Mouse (Mus musculus): ENCODE measurements around the gene Ikzf4.
"Not testable (repeated sequence)": the region's sequence is repeated elsewhere in the genome, so short reads cannot be mapped to it uniquely, and the experiment has no call there.

Ikzf4 gene

DNA sequence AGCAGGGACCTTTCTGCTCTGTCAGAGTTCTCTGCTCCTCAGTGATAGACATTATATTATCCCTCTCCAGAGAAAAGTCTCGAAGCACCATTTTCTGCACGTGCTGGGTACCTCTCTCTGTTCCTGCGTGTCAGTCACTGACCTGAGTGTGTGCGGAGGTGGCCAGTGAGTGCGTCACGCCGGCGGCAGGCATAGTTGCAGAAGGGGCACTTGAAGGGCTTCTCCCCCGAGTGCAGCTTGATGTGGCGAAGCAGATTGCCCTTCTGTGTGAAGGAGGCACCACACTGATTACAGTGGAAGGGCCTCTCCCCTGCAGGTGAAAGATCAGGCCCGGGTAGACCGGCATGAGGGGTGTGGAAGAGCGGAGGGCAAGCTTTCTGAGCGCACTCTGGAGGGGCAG lies 5.8 kb downstream of the Ikzf4 start:
- no peak for DNase-seq (ENCODE audit: low spot score in 2 of 2)

DNA sequence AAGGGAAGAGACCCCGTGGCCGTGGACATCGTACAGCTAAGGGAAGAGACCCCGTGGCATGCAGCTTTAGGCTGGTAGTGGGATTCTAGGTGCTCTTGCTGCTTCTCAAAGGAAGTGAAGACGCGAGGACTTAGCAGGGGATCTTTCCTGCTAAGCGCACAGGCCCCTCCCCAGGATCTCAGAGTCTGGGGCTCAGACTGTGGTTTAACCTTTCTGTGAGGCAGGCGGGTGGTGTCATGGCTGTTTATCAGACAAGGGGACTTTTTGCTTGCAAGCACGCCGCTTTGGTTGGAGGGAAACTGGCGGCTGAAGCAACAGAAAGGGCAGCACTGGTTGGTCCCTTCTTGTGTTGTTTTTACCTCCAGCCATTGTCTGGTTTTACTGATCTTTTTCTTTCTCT lies 8.8 kb downstream of the Ikzf4 start:
- DNase-seq (ENCODE audit: low spot score in 2 of 2) = no peak

DNA sequence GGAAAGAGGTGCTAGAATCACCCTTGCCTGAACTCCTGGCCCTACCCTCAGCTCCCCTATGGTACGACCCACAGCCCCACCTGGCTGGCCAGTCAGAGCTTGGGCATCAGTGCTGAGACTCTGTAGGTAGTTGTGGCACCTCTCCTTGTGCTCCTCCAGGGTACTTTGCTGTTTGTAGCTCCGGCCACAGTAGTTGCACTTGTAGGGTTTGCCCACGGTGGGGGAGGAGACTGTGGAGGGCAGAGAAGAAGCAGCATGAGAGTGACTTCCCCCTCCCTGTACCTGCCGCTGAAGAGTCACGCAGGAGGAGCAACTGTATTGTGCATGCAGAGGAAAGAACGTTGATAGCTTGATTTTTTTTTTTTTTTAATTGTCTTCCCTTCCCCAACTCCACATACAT lies 9.2 kb downstream of the Ikzf4 start:
- DNase-seq (ENCODE audit: low spot score in 2 of 2) = no peak

DNA sequence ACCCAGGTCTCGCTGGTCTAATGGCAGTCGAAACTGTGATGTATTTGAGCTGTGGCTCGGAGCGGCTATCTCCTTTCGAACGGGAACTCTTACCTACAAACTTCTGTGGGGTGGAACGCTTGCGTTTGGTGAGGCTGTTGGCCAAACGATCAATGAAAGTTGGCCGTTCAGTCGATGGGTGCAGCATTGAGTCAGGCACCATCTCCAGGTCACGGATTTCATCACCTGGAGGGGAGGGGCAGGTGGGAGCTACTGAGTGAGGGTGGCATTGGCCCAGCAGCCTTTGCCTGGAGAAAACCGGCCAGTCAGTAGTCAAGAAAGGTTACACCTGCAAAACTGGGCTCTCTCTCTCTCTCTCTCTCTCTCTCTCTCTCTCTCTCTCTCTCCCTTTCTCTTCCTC lies 10.1 kb downstream of the Ikzf4 start:
- no peak for DNase-seq (ENCODE audit: low spot score in 2 of 2)

DNA sequence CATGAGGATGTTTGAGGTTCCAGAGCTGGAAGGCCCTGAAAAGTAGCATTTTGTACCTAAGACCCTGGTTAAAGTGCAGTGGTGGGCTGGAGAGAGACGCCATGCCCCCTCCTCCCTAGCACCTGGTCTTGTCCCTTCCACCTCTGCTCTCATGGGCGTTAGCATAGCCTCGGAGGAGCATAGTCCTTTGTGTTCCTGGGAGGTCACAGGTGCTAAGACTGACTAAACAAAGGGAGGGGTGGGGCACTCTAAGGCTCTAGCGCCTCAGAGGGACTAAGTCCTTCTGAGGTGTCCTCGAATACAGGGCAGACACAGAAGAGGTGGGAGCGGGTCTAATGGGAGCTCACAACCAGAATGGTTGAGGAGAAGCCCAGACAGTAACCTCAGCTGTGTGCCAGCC lies 14.2 kb downstream of the Ikzf4 start:
- no peak for DNase-seq (ENCODE audit: low spot score in 2 of 2)

DNA sequence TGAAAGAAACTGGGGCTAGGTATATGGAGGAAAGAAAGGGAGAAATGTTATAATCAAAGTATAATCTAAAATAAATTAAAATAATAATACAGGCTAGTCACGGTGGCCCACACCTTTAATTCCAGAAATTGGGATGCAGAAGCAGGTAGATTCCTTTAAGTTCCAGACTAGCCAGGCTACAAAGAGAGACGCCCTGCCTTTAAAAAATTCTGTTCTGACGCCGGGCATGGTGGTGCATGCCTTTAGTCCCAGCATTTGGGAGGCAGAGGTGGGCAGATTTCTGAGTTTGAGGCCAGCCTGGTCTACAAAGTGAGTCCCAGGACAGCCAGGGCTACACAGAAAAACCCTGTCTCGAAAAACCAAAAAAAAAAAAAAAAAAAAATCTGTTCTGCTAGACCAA lies 15.5 kb downstream of the Ikzf4 start:
- not testable (repeated sequence) for DNase-seq (ENCODE audit: low spot score in 2 of 2)

DNA sequence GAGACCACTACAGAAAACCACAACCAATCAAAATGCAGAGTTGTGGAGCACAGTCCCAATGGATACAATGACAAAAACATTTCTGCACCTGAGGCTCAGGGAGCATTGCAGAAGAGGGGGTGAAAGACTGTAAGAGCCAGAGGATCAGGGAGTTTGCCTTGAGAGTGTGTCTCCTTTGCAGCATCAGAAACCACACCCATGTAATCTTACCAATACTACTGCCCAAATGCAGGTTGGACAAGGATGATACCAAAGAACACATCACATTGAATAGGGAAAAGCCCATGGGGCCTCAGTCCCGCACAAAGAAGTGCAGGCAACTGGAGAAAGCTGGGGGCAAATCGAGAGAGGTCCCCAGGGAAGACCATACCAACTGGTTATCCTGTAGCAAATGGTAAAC lies 16.0 kb downstream of the Ikzf4 start:
- no peak for DNase-seq (ENCODE audit: low spot score in 2 of 2)

DNA sequence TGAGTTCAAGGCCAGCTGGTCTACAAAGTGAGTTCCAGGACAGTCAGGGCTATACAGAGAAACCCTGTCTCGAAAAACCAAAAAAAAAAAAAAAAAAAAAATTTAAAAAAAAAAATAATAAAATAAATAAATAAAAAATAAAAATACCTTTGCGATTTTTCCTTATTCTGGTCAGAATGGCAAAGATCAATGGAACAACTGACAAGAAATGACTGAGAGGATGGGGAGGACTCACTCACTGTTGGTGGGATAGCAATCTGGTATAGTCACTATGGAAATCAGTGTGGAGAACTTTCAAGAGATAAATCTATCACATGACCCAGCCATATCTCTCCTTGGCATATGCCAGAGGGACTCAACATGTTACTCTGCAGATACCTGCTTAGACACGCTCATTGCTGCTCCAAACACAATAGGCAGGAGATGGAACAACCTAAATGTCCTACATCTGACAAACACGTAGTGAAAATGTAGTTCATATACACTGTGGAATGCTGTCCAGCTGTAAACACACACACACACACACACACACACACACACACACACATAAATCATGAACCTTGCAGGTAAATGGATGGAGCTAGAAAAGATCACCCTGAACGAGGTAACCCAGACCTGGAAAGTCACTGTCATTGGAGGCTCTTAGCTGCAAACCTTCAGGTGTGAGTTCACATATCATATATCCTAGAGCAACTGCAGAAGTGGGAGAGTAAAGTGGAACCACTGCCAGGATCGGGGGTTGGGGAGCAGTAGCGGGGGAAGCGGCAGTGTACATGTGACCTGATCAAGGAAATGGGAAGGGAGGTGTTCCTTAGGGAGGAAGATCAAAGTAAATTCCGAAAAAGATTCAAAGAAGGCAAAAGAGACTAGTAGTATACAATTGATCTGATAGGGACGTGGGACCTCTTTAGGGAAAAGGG lies 18.1 kb downstream of the Ikzf4 start:
- DNase-seq (ENCODE audit: low spot score in 2 of 2) = no peak

GRCm38 (mm10) chr10:128626311-128627310 lies 19.2 kb downstream of the Ikzf4 start, which contains the start of gene Rps26:
Gene Rps26 (minus strand): TSS chr10:128626747.
- DNase-seq (ENCODE audit: low spot score in 2 of 2) = peak; percentile 95 to 96

DNA sequence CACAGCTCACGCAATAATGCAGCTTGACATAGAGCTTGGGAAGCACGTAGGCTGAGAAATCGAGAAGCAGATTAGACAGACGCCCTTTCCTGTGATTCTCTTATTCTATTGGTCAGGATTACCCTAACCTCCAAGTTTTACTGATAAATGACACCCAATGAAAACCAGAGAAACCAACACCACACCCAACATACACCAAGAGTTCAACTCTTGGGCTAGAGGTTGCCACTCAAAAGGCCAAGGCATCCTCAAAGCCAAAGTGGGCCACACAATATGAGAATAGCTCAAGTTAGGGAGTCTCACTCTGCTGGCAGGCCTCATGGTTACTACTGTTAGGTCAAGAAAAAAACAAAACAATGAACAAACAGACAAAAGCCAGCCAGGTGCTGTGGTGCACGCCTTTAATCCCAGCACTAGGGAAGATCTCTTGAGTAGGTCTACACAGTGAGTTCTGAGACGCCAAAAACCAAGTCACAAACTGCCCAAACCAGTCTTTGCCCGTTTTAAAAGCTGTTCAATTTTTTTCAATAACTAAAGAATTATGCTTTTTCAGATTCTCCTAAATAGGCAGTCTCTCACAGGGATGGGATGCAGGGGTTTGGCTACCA lies 20.4 kb downstream of the Ikzf4 start:
- DNase-seq (ENCODE audit: low spot score in 2 of 2) = no peak

DNA sequence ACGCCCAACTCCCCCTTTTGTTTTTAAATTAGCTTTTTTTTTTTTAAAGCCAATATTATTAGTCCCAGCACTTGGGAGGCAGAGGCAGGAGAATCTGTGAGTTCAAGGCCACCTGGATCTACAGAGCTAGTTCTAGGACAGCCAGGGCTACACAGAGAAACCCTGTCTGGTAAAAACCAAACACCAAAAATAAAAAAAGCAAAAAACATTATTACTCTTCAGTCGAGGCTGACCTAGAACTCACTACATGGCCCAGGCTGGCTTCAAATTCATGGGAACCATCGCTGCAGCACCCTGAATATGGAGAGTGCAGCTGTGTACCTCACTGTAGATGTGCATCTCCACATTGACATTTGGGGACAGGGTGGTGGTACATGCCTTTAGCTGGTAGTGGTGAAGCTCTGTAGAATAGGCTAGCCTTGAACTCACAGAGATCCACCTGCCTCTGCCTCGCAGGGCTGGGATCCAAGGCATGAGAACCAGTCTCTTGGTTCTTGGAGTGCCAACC lies 22.6 kb downstream of the Ikzf4 start:
- DNase-seq (ENCODE audit: low spot score in 2 of 2) = not testable (repeated sequence)

- DNase-seq (ENCODE audit: low spot score in 2 of 2) = no peak
These were observed 23.1 kb downstream of the Ikzf4 start for GRCm38 (mm10) chr10:128622702-128623101.

GRCm38 (mm10) chr10:128621986-128622520 lies 23.7 kb downstream of the Ikzf4 start:
- DNase-seq (ENCODE audit: low spot score in 2 of 2) = no peak

GRCm38 (mm10) chr10:128620241-128620640 lies 25.6 kb downstream of the Ikzf4 start:
- DNase-seq (ENCODE audit: low spot score in 2 of 2) = no peak

DNA sequence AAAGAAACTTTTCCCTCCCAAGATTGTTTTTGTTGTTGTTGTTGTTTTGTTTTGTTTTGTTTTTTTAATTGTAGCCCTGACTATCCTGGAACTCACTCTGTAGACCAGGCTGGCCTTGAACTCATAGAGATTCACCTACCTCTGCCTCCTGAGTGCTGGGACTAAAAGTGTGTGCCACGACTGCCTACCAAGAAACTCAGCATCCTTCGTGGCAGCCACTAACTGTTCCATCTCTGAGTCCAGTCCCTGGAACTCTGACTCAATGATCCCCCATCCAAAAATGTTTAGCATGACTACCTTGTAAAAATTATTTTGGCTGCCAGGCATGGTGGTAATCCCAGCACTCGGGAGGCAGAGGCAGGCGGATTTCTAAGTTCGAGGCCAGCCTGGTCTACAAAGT lies 26.6 kb downstream of the Ikzf4 start:
- DNase-seq (ENCODE audit: low spot score in 2 of 2) = not testable (repeated sequence)

GRCm38 (mm10) chr10:128618570-128618969 lies 27.2 kb downstream of the Ikzf4 start:
- no peak for DNase-seq (ENCODE audit: low spot score in 2 of 2)

DNA sequence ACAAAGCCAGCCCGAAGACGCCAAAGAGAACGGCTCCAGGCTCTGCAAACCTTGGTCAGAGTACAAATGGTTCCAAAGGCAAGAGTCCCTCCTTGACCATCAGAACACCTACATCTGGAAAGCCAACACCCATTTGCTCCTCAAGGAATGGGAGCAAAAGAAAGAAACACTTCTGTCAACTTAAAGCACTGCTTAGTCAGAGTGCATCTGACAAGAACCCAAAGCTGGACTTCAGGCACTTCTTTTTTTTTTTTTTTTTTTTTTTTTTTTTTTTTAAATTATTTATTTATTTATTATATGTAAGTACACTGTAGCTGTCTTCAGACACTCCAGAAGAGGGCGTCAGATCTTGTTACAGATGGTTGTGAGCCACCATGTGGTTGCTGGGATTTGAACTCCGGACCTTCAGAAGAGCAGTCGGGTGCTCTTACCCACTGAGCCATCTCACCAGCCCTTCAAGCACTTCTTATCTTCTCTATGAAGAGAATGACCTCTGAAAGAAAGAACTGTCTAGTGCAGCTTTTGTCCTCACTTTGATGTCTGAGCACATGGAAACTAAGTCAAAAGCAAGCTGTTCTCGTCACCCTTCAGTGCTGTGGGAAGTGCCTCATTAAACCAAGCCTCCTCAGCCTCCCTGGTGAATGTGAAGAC lies 29.9 kb downstream of the Ikzf4 start:
- DNase-seq (ENCODE audit: low spot score in 2 of 2) = not testable (repeated sequence)

DNA sequence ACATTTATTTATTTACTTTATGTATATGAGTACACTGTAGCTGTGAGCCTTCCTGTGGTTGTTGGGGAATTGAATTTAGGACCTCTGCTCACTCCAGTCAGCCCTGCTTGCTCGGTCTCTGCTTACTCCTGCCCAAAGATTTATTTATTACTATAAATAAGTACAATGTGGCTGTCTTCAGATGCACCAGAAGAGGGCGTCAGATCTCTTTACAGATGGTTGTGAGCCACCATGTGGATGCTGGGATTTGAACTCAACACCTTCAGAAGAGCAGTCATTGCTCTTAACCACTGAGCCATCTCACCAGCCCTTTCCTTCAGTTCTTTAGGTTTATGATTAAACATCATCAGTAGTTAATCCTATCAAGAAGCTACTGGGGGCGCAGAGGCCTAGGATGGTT lies 30.9 kb downstream of the Ikzf4 start:
- DNase-seq (ENCODE audit: low spot score in 2 of 2) = no peak

DNA sequence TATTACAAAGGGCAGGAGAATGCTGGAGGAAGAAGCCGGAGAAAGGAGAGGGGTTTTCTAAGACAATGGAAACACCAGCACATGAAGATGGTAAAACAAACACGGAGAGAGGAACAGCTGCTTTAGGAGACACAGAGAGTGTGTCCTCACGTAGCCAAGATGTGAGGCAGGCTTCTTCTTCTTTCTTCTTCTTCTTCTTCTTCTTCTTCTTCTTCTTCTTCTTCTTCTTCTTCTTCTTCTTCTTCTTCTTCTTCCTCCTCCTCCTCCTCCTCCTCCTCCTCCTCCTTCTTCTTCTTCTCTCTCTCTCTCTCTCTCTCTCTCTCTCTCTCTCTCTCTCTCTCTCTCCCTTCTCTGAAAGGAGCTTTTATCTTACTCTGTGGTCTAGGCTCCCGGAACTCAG lies 32.0 kb downstream of the Ikzf4 start:
- not testable (repeated sequence) for DNase-seq (ENCODE audit: low spot score in 2 of 2)

DNA sequence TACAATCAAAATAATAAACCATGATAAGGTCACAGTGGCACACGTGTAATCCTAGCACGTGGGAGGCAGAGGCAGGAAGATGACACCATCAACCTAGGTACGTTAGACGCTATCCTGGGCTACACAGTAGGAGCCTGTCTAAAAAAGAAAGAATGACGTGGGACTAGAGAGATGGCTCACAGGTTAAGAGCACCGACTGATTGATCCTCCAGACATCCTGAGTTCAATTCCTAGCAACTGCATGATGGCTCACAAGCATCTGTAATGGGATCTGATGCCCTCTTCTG lies 32.7 kb downstream of the Ikzf4 start:
- DNase-seq (ENCODE audit: low spot score in 2 of 2) = no peak

All from heart, adult 9 months (tissue).